Mouse (Mus musculus): ENCODE results near the gene Prr29. TPM values are rescaled to one million over a fixed set of nuclear protein-coding genes. Genes with fewer than 3 reads are reported as not detected.
"Not testable (repeated sequence)": the region's sequence is repeated elsewhere in the genome, so short reads cannot be mapped to it uniquely, and the experiment has no call there.

Prr29 gene
- polyA plus RNA-seq, 1 experiment, result not detected

DNA sequence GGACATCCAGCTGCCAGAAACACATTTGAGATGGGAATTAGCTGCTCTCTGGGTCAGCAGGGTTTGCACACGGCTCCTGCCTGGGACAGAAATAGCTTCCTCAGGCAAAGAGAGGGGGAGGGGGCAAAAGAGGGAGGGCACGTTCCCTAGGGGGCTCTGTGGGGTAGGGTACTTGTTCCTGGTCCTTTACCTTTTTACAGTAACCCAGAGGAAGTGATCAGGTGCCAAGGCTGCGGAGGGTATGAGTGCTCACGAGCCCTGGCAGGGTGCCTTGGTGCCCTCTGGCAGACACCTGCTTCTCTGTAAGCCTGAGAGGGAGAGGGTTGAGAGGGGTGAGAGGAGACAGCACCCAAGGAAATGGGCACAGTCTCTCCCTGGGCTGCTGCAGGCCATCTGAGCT lies 32.8 kb upstream of the Prr29 start:
- Histone ChIP-seq H3K4me3 (ENCODE audit: insufficient read depth, low read length) (no peak overlapping the region), H3K27ac (ENCODE audit: insufficient read depth, low read length) (no peak overlapping the region), H3K4me1 (ENCODE audit: control insufficient read depth, insufficient read depth, low read length) (no peaks in the 10 kb centered on the region)
- TF ChIP-seq POLR2A (IDR thresholded peaks at IDR 0.05; ENCODE audit: low read depth, low read length) (no peak), CTCF (IDR thresholded peaks at IDR 0.05; ENCODE audit: borderline replicate concordance, insufficient read depth, low read length) (no peak)

DNA sequence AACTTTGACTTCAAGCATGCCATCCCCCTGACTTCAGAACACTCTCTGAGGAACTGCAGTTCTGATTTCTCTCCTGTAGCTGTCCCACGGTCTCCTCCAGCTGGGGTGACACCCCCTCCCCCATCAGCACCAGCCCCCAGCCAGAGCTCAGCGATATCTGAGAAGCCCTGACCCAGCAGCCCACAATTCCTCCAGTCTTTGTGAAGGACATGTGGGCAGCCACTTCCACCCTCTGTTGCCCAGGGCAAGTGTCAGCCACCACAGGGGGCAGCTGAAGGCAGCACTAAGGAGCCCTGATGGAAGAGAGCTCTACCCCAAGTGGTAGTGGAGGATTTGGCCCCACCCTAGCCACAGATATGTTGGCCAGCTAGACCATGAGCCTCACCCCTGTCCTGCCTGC lies 31.2 kb upstream of the Prr29 start:
- no peaks in the 10 kb centered on the region for H3K4me1 ChIP-seq (ENCODE audit: control insufficient read depth, insufficient read depth, low read length)
- no peak for TF ChIP-seq POLR2A (IDR thresholded peaks at IDR 0.05; ENCODE audit: low read depth, low read length)
- TF ChIP-seq CTCF (IDR thresholded peaks at IDR 0.05; ENCODE audit: borderline replicate concordance, insufficient read depth, low read length), result no peak
- H3K4me3 ChIP-seq (ENCODE audit: insufficient read depth, low read length), result no peak overlapping the region
- H3K27ac ChIP-seq (ENCODE audit: insufficient read depth, low read length), result no peak overlapping the region

GRCm38 (mm10) chr11:106338029-106338428 lies 27.2 kb upstream of the Prr29 start:
- no peaks in the 10 kb centered on the region for H3K4me1 ChIP-seq (ENCODE audit: control insufficient read depth, insufficient read depth, low read length)
- no peak for TF ChIP-seq POLR2A (IDR thresholded peaks at IDR 0.05; ENCODE audit: low read depth, low read length)
- TF ChIP-seq CTCF (IDR thresholded peaks at IDR 0.05; ENCODE audit: borderline replicate concordance, insufficient read depth, low read length), result no peak
- no peak overlapping the region for H3K4me3 ChIP-seq (ENCODE audit: insufficient read depth, low read length)
- H3K27ac ChIP-seq (ENCODE audit: insufficient read depth, low read length), result no peak overlapping the region

GRCm38 (mm10) chr11:106338870-106339269 lies 26.4 kb upstream of the Prr29 start:
- TF ChIP-seq POLR2A (IDR thresholded peaks at IDR 0.05; ENCODE audit: low read depth, low read length) (no peak), CTCF (IDR thresholded peaks at IDR 0.05; ENCODE audit: borderline replicate concordance, insufficient read depth, low read length) (no peak)
- Histone ChIP-seq H3K4me3 (ENCODE audit: insufficient read depth, low read length) (no peak overlapping the region), H3K4me1 (ENCODE audit: control insufficient read depth, insufficient read depth, low read length) (no peaks in the 10 kb centered on the region), H3K27ac (ENCODE audit: insufficient read depth, low read length) (no peak overlapping the region)

GRCm38 (mm10) chr11:106339323-106339722 lies 25.9 kb upstream of the Prr29 start:
- H3K4me1 ChIP-seq (ENCODE audit: control insufficient read depth, insufficient read depth, low read length); H3K4me3 ChIP-seq (ENCODE audit: insufficient read depth, low read length); H3K27ac ChIP-seq (ENCODE audit: insufficient read depth, low read length): not testable (repeated sequence)

DNA sequence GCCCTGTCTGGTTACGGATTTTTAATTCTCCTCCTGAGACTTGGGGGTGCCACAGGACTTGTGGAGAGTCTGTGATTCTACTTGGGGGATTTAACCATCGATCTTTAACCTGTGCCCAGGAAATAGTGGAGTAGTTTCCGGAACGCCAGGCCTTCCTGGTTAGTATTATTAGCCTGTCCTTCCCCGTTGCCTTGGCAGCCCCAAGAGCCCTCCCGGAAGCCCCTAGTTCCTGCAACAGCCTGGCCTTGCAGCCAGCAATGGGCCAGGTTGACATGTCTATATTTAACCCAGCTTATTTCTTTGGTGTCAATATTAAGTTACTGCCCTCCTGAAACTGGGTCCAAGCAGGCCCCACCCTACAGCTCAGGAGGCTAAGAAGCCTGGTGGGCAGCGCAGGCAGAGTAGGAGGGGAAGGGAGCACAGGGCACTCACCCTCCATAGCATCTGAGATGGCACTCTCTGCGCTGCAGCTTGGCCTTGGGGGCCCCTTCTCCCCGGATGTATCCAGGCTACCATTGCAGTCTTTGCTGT lies 24.2 kb upstream of the Prr29 start:
- no peak overlapping the region for H3K27ac ChIP-seq (ENCODE audit: insufficient read depth, low read length)
- no peaks in the 10 kb centered on the region for H3K4me1 ChIP-seq (ENCODE audit: control insufficient read depth, insufficient read depth, low read length)
- no peak overlapping the region for H3K4me3 ChIP-seq (ENCODE audit: insufficient read depth, low read length)
- no peak for TF ChIP-seq CTCF (IDR thresholded peaks at IDR 0.05; ENCODE audit: borderline replicate concordance, insufficient read depth, low read length)
- no peak for TF ChIP-seq POLR2A (IDR thresholded peaks at IDR 0.05; ENCODE audit: low read depth, low read length)

GRCm38 (mm10) chr11:106344910-106345309 lies 20.4 kb upstream of the Prr29 start:
- Histone ChIP-seq H3K4me3 (ENCODE audit: insufficient read depth, low read length) (no peak overlapping the region), H3K4me1 (ENCODE audit: control insufficient read depth, insufficient read depth, low read length) (no peaks in the 10 kb centered on the region), H3K27ac (ENCODE audit: insufficient read depth, low read length) (no peak overlapping the region)
- TF ChIP-seq POLR2A (IDR thresholded peaks at IDR 0.05; ENCODE audit: low read depth, low read length) (no peak), CTCF (IDR thresholded peaks at IDR 0.05; ENCODE audit: borderline replicate concordance, insufficient read depth, low read length) (no peak)

- no peak overlapping the region for H3K27ac ChIP-seq (ENCODE audit: insufficient read depth, low read length)
- no peaks in the 10 kb centered on the region for H3K4me1 ChIP-seq (ENCODE audit: control insufficient read depth, insufficient read depth, low read length)
- no peak for TF ChIP-seq CTCF (IDR thresholded peaks at IDR 0.05; ENCODE audit: borderline replicate concordance, insufficient read depth, low read length)
- TF ChIP-seq POLR2A (IDR thresholded peaks at IDR 0.05; ENCODE audit: low read depth, low read length), result no peak
Observed at GRCm38 (mm10) chr11:106349772-106350171, 15.5 kb upstream of the Prr29 start.

DNA sequence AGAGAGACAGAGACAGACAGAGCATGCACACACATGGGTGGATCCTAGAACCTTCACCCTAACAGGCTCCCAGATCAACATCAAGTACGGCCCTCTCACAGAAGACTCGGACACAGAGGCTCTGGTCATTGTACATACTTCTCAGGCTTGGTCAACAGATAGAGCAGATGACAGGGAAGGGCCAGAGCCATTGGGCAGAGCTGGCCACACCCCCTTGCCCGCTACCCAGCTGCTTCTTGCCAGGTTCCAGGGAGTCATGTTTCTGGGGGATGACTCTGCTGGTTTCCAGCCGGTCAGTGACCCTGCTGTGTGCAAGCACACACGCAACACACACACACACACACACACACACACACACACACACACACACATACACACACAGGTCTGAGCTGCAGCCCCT lies 14.4 kb upstream of the Prr29 start:
- no peak overlapping the region for H3K4me3 ChIP-seq (ENCODE audit: insufficient read depth, low read length)
- H3K27ac ChIP-seq (ENCODE audit: insufficient read depth, low read length), result no peak overlapping the region
- H3K4me1 ChIP-seq (ENCODE audit: control insufficient read depth, insufficient read depth, low read length), result no peaks in the 10 kb centered on the region
- TF ChIP-seq POLR2A (IDR thresholded peaks at IDR 0.05; ENCODE audit: low read depth, low read length) (no peak), CTCF (IDR thresholded peaks at IDR 0.05; ENCODE audit: borderline replicate concordance, insufficient read depth, low read length) (no peak)

More at GRCm38 (mm10) chr11:106349772-106350171, 15.5 kb upstream of the Prr29 start:
- no peak overlapping the region for H3K4me3 ChIP-seq (ENCODE audit: insufficient read depth, low read length)

DNA sequence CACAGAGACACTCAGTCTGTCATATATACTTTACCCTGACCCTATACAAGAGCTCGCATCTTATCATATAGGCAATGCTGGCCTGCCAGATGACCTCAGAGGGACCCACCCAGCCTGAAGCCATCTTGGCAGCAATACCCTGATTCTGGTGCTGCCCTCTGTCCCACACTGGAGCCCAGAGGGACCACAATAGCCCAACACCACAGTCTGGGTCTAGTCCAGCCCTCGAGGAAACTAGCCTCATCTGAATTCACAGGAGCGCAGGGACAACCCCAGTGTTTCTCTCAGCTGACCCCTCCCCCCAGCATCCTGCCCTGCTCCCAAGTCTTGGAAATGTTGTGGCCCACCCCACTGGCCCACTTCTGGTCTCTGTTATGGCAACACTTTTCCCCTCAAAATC lies 14.0 kb upstream of the Prr29 start:
- Histone ChIP-seq H3K4me1 (ENCODE audit: control insufficient read depth, insufficient read depth, low read length) (no peaks in the 10 kb centered on the region), H3K27ac (ENCODE audit: insufficient read depth, low read length) (no peak overlapping the region), H3K4me3 (ENCODE audit: insufficient read depth, low read length) (no peak overlapping the region)
- TF ChIP-seq POLR2A (IDR thresholded peaks at IDR 0.05; ENCODE audit: low read depth, low read length) (no peak), CTCF (IDR thresholded peaks at IDR 0.05; ENCODE audit: borderline replicate concordance, insufficient read depth, low read length) (no peak)

- TF ChIP-seq POLR2A (IDR thresholded peaks at IDR 0.05; ENCODE audit: low read depth, low read length), result no peak
- TF ChIP-seq CTCF (IDR thresholded peaks at IDR 0.05; ENCODE audit: borderline replicate concordance, insufficient read depth, low read length), result no peak
- H3K4me1 ChIP-seq (ENCODE audit: control insufficient read depth, insufficient read depth, low read length), result no peaks in the 10 kb centered on the region
- H3K27ac ChIP-seq (ENCODE audit: insufficient read depth, low read length), result no peak overlapping the region
- H3K4me3 ChIP-seq (ENCODE audit: insufficient read depth, low read length), result no peak overlapping the region
Observed at GRCm38 (mm10) chr11:106351941-106352340, 13.3 kb upstream of the Prr29 start.
